In genomic region chr13:51397861-51398260, GRCm38 (mm10) we compare ENCODE assay signal across 33 mouse cellular contexts. TPM values are rescaled to one million over a fixed set of nuclear protein-coding genes. Genes with fewer than 3 reads are reported as not detected.
A peak's percentile ranks its signal among the peaks of the same experiment; 100 is the strongest.
DNase-seq lines count a peak whose midpoint lies in the region; ATAC-seq and TF ChIP-seq lines count a peak whose summit lies in the region.
"Had no signal": no experiment of that assay in that cellular context is flagged by ENCODE, and none has a peak within 500 bp of the region (broad histone marks: within the 10 kb centered on the region; RNA-seq: fewer than 3 reads in every experiment).

No protein-coding gene starts in this region.

- peaks cover 9% of the 10 kb centered on the region for H3K9me3 ChIP-seq in kidney, embryonic 16.5 days (ENCODE audit: low read length)
- peaks cover 3% of the 10 kb centered on the region; the same call in 1 of the 2 replicates for H3K9me3 ChIP-seq in forebrain, postnatal 0 days (ENCODE audit: low read length)
- H3K9me3 ChIP-seq: kidney, embryonic 15.5 days; limb, embryonic 10.5 days; limb, embryonic 15.5 days; liver, embryonic 13.5 days; neural tube, embryonic 15.5 days had no signal

- peak overlapping the region; percentile 24; the same call in 1 of the 2 replicates for H3K27ac ChIP-seq in kidney, embryonic 16.5 days (ENCODE audit: low read length)
- peak overlapping the region; percentile 19; the same call in 1 of the 2 replicates for H3K27ac ChIP-seq in macrophage
- no peak overlapping the region for H3K27ac ChIP-seq in forebrain, postnatal 0 days (ENCODE audit: low read depth, low read length)
- H3K27ac ChIP-seq: hindbrain, embryonic 13.5 days; kidney, embryonic 15.5 days; layer of hippocampus, adult 2 months; limb, embryonic 10.5 days; limb, embryonic 15.5 days; liver, embryonic 13.5 days; neural tube, embryonic 15.5 days; stomach, postnatal 0 days had no signal

- no peak for ATAC-seq in kidney, embryonic 16.5 days (ENCODE audit: low FRiP score, low TSS enrichment)
- no peak for ATAC-seq in forebrain, postnatal 0 days
- ATAC-seq: forebrain, embryonic 14.5 days had no signal

- no peak for TF ChIP-seq CTCF in forebrain, postnatal 0 days (IDR thresholded peaks at IDR 0.05; ENCODE audit: low read depth)

- no peaks in the 10 kb centered on the region for H3K27me3 ChIP-seq in kidney, embryonic 16.5 days (ENCODE audit: insufficient read depth, low read length)
- H3K27me3 ChIP-seq in forebrain, postnatal 0 days (ENCODE audit: insufficient read depth, low read length): no peaks in the 10 kb centered on the region
- H3K27me3 ChIP-seq: hindbrain, embryonic 13.5 days; kidney, embryonic 15.5 days; limb, embryonic 15.5 days; liver, embryonic 13.5 days; neural tube, embryonic 15.5 days had no signal

- DNase-seq in kidney, adult 18-20 months: no peak
- peak; percentile 49 to 60 for DNase-seq in B cell, adult 2 months
- DNase-seq in NIH3T3 (ENCODE audit: low read depth): peak; percentile 46
- no peak for DNase-seq in lung, adult 18-20 months
- DNase-seq in thymus, postnatal 10 days (ENCODE audit: low spot score in 2 of 2): no peak
- DNase-seq in forebrain, postnatal 0 days: no peak
- DNase-seq: adrenal gland, postnatal 36 days; cerebellum, adult 8-10 months; cerebellum, postnatal 25 days; gastrocnemius, postnatal 25 days; heart, adult 18-20 months; heart, postnatal 36 days; kidney, adult 11 months; kidney, postnatal 36 days; liver, embryonic 13.5 days; lung, adult 2 months; lung, postnatal 10 days; midbrain, embryonic 14.5 days; right cerebral cortex, postnatal 25 days; thymus, adult 18-20 months; thymus, postnatal 4 days had no signal

- H3K36me3 ChIP-seq in kidney, embryonic 16.5 days (ENCODE audit: insufficient read depth, low read length): no peaks in the 10 kb centered on the region
- H3K36me3 ChIP-seq in macrophage (ENCODE audit: inconsistent target): no peaks in the 10 kb centered on the region
- H3K36me3 ChIP-seq in forebrain, postnatal 0 days (ENCODE audit: insufficient read depth): no peaks in the 10 kb centered on the region
- H3K36me3 ChIP-seq: kidney, embryonic 15.5 days; limb, embryonic 10.5 days; limb, embryonic 15.5 days; liver, embryonic 13.5 days; neural tube, embryonic 15.5 days had no signal

- no peak overlapping the region for H3K4me2 ChIP-seq in kidney, embryonic 16.5 days (replicated peaks; ENCODE audit: low read depth, low read length)
- no peak overlapping the region for H3K4me2 ChIP-seq in forebrain, postnatal 0 days (ENCODE audit: low read depth)
- H3K4me2 ChIP-seq: heart, embryonic 11.5 days; hindbrain, embryonic 13.5 days; kidney, embryonic 15.5 days; limb, embryonic 15.5 days; liver, embryonic 13.5 days; neural tube, embryonic 15.5 days had no signal

- H3K79me2 ChIP-seq in macrophage (ENCODE audit: inconsistent target): no peaks in the 10 kb centered on the region

- H3K9ac ChIP-seq in kidney, embryonic 16.5 days (replicated peaks; ENCODE audit: low read length): no peak overlapping the region
- H3K9ac ChIP-seq in forebrain, postnatal 0 days: no peak overlapping the region
- H3K9ac ChIP-seq: hindbrain, embryonic 13.5 days; kidney, embryonic 15.5 days; limb, embryonic 15.5 days; liver, embryonic 13.5 days; neural tube, embryonic 15.5 days had no signal

- H3K4me3 ChIP-seq in kidney, embryonic 16.5 days (ENCODE audit: low read length): no peak overlapping the region
- no peak overlapping the region for H3K4me3 ChIP-seq in macrophage (ENCODE audit: inconsistent target)
- no peak overlapping the region for H3K4me3 ChIP-seq in forebrain, postnatal 0 days (ENCODE audit: low read depth, low read length)
- H3K4me3 ChIP-seq: hindbrain, embryonic 13.5 days; kidney, embryonic 15.5 days; layer of hippocampus, adult 2 months; limb, embryonic 10.5 days; limb, embryonic 15.5 days; liver, embryonic 13.5 days; neural tube, embryonic 15.5 days had no signal

- 64% methylated on average over 6 of the region's 6 CpGs for WGBS in kidney, embryonic 16.5 days
- 46% methylated on average over 6 of the region's 6 CpGs for WGBS in macrophage (ENCODE audit: missing documents)
- 88% methylated on average over 6 of the region's 6 CpGs for whole genome bisulfite sequencing in forebrain, postnatal 0 days

- H3K4me1 ChIP-seq in kidney, embryonic 16.5 days (ENCODE audit: insufficient read depth, low read length): peaks cover 14% of the 10 kb centered on the region
- H3K4me1 ChIP-seq in forebrain, postnatal 0 days (ENCODE audit: insufficient read depth): peaks cover 5% of the 10 kb centered on the region; the same call in 1 of the 2 replicates

RNA-seq across cellular contexts. Expression of gene S1pr3, which starts 10.6 kb away (rescaled TPM):
- 59.8 and 61.8 TPM in 2 replicates for polyA plus RNA-seq in kidney, embryonic 16.5 days (2015; fragmentation: Nextera tagmentation; extraction: Ambion mirVana)
- total RNA-seq in macrophage (2018; cell fraction: chromatin; rRNA removed): 1 to 10 TPM in 1 of 26 experiments, under 1 TPM in 1, not detected in 24; 0.17 to 6.6 TPM
- total RNA-seq in macrophage (2018; cell fraction: cytosol; rRNA removed): under 1 TPM in 3 of 26 experiments, not detected in 23; 0.03 to 0.05 (median 0.03) TPM
- under 1 TPM in 2 of 26 experiments, not detected in 24; 0.19 to 0.89 TPM for total RNA-seq in macrophage (2018; cell fraction: nucleus; rRNA removed)
- not detected in 3 replicates for polyA plus RNA-seq in macrophage (2018)
- total RNA-seq in forebrain, postnatal 0 days (2014; rRNA removed): 4.2 and 8.4 TPM in 2 replicates
- 7.4 and 9.6 TPM in 2 replicates for polyA plus RNA-seq in forebrain, postnatal 0 days (2015; fragmentation: Nextera tagmentation; extraction: Ambion mirVana)
- total RNA-seq: MEL had no signal

Comparison
In these comparisons a context has a peak if more than half of its experiments do, and no peak if none do; other contexts are left out.
1. DNase-seq: peak in B cell, adult 2 months (2 of 2) and NIH3T3 (single experiment); none in kidney, adult 18-20 months (single experiment), lung, adult 18-20 months (0 of 2), thymus, postnatal 10 days (0 of 2) and forebrain, postnatal 0 days (single experiment).